Mouse (Mus musculus) kidney, adult 2 months (tissue): ENCODE measurements around the gene Sdk1. TPM values are rescaled to one million over a fixed set of nuclear protein-coding genes. Genes with fewer than 3 reads are reported as not detected.

Source experiments
- DNase-seq: peaks from one replicate; pipeline ENCODE4 v3.0.0; 2021
- H3K27ac ChIP-seq: fragments of 200-500 bp; 2 replicates; pipeline ENCODE4 v1.5.1; 2012; ENCODE audit warnings: low read depth, low read length, control low read depth, inconsistent platforms; ENCODE audit not compliant: insufficient read depth
- H3K27me3 ChIP-seq: fragments of 200-500 bp; replicated peaks from 2 replicates; pipeline ENCODE4 v1.6.1; 2012; ENCODE audit warnings: mild to moderate bottlenecking, moderate library complexity, low read length, inconsistent platforms; ENCODE audit not compliant: control insufficient read depth, insufficient read depth
- H3K36me3 ChIP-seq: fragments of 200-500 bp; 2 replicates; pipeline ENCODE4 v1.6.1; 2012; ENCODE audit warnings: mild to moderate bottlenecking, moderate library complexity, low read length, inconsistent platforms; ENCODE audit not compliant: control insufficient read depth, insufficient read depth
- H3K4me1 ChIP-seq: fragments of 200-500 bp; 2 replicates; pipeline ENCODE4 v1.6.1; 2011; ENCODE audit warnings: low read length; ENCODE audit not compliant: control insufficient read depth, insufficient read depth
- H3K4me3 ChIP-seq: fragments of 200-500 bp; 2 replicates; pipeline ENCODE4 v1.5.1; 2011; ENCODE audit warnings: mild to moderate bottlenecking, low read depth, low read length, control low read depth; ENCODE audit not compliant: insufficient read depth
- CTCF ChIP-seq: fragments of 200-500 bp; conservative IDR thresholded peaks from 2 replicates; pipeline ENCODE4 v1.5.1; 2011; ENCODE audit warnings: low read depth, mild to moderate bottlenecking, control low read depth, low read length, moderate library complexity, mixed read lengths; ENCODE audit not compliant: insufficient read depth, insufficient read length
- POLR2A ChIP-seq: fragments of 200-500 bp; IDR thresholded peaks from one replicate; pipeline ENCODE4 v1.6.1; 2011; ENCODE audit warnings: low read depth, low read length, control low read depth
- WGBS: fragments of 180-500 bp; shearing (Covaris S2); methylation state at CpG from one replicate; pipeline ENCODE4 v1.1.7; 2018; 5-methylcytosine and 5-hydroxymethylcytosine counted together
- polyA plus RNA-seq: library from polyadenylated mRNA; depleted of rRNA; stranded (reverse); fragments of >200 nt; gene quantifications from 2 replicates; pipeline ENCODE4 v1.2.3, GENCODE M21; 2012

The Sdk1 gene
- polyA plus RNA-seq, 1 experiment: 0.63 TPM

GRCm38 (mm10) chr5:141985551-141985950, 744.3 kb downstream of the Sdk1 start:
- TF ChIP-seq POLR2A: no peak
- TF ChIP-seq CTCF: no peak
- no peak overlapping the region for H3K27ac ChIP-seq
- H3K4me1 ChIP-seq: no peaks in the 10 kb centered on the region
- WGBS: 87% methylated on average over 4 of the region's 4 CpGs
- H3K27me3 ChIP-seq: no peaks in the 10 kb centered on the region
- no peak for DNase-seq
- H3K4me3 ChIP-seq: no peak overlapping the region
- no peaks in the 10 kb centered on the region for H3K36me3 ChIP-seq

- no peaks in the 10 kb centered on the region for H3K27me3 ChIP-seq
- no peak overlapping the region for H3K27ac ChIP-seq
- no peaks in the 10 kb centered on the region for H3K36me3 ChIP-seq
- WGBS: 33% methylated on average over 1 of the region's 1 CpGs
- no peak for DNase-seq
- no peak for TF ChIP-seq POLR2A
- no peak for TF ChIP-seq CTCF
- H3K4me3 ChIP-seq: no peak overlapping the region
- no peaks in the 10 kb centered on the region for H3K4me1 ChIP-seq
These were observed 746.1 kb downstream of the Sdk1 start for GRCm38 (mm10) chr5:141987287-141987799.

DNA sequence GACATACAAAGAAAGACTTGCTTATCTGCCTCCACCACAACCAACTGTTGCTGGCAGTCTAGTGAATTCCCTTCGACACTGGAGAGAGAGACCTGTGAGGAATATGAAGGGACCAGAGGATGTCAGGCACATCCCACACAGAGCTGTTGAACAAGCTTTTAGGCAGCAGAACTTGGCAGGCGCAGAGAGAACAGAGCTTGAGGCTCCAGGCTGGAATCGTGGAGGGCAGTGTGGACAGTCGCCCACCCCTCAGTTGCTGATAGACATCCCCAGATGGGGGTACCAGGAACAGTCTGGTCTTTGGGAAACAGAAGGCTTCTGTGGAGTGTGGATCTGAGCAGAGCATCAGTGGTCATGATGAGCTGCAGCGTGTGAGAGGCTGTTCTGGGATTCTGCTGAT, 747.4 kb downstream of the Sdk1 start:
- Histone ChIP-seq H3K4me3 (no peak overlapping the region), H3K27me3 (no peaks in the 10 kb centered on the region), H3K4me1 (no peaks in the 10 kb centered on the region), H3K36me3 (no peaks in the 10 kb centered on the region), H3K27ac (no peak overlapping the region)
- DNase-seq: no peak
- no peak for TF ChIP-seq CTCF
- no peak for TF ChIP-seq POLR2A
- 66% methylated on average over 5 of the region's 5 CpGs for WGBS

DNA sequence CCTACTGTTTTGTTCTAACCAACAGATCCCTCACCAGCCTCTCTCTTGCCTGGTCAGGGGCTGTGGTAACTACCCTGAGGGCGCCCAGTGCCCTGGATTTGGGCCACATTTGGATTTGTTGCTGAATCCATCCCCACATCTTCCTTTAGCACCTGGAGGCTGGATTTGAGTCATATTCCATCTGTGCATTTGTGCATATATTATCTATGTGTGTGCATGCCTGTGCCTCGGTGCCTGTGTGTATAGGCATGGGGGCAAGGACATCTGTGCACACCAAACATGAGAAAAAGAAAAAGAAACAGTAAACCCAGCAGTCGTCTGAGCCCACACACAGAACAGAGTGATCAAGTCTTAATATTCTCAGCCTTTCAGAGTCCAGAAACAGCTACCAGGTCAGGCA, 752.9 kb downstream of the Sdk1 start:
- 79% methylated on average over 3 of the region's 3 CpGs for WGBS
- no peak for TF ChIP-seq CTCF
- no peak for TF ChIP-seq POLR2A
- H3K27ac ChIP-seq: no peak overlapping the region
- H3K36me3 ChIP-seq: no peaks in the 10 kb centered on the region
- H3K4me3 ChIP-seq: no peak overlapping the region
- no peak for DNase-seq
- H3K4me1 ChIP-seq: no peaks in the 10 kb centered on the region
- no peaks in the 10 kb centered on the region for H3K27me3 ChIP-seq

- 93% methylated on average over 1 of the region's 1 CpGs for WGBS
- Histone ChIP-seq H3K4me1 (no peaks in the 10 kb centered on the region), H3K27ac (no peak overlapping the region), H3K36me3 (no peaks in the 10 kb centered on the region), H3K27me3 (no peaks in the 10 kb centered on the region), H3K4me3 (no peak overlapping the region)
- TF ChIP-seq POLR2A (no peak), CTCF (no peak)
- no peak for DNase-seq
These were observed 759.0 kb downstream of the Sdk1 start for GRCm38 (mm10) chr5:142000247-142000646.

- H3K4me3 ChIP-seq: no peak overlapping the region
- H3K4me1 ChIP-seq: no peaks in the 10 kb centered on the region
- no peak overlapping the region for H3K27ac ChIP-seq
- H3K36me3 ChIP-seq: no peaks in the 10 kb centered on the region
- H3K27me3 ChIP-seq: no peaks in the 10 kb centered on the region
- 43% methylated on average over 6 of the region's 6 CpGs for WGBS
- no peak for DNase-seq
- TF ChIP-seq POLR2A: no peak
- TF ChIP-seq CTCF: no peak
These were observed 759.8 kb downstream of the Sdk1 start for GRCm38 (mm10) chr5:142001131-142001530.

- H3K27ac ChIP-seq: no peak overlapping the region
- no peak overlapping the region for H3K4me3 ChIP-seq
- TF ChIP-seq CTCF: no peak
- TF ChIP-seq POLR2A: no peak
- 88% methylated on average over 3 of the region's 3 CpGs for WGBS
- no peaks in the 10 kb centered on the region for H3K36me3 ChIP-seq
- no peaks in the 10 kb centered on the region for H3K4me1 ChIP-seq
- no peak for DNase-seq
- H3K27me3 ChIP-seq: no peaks in the 10 kb centered on the region
These were observed 760.7 kb downstream of the Sdk1 start for GRCm38 (mm10) chr5:142001973-142002372.
